Comparison of ENCODE assay signal across 9 mouse cellular contexts in the genomic region with DNA sequence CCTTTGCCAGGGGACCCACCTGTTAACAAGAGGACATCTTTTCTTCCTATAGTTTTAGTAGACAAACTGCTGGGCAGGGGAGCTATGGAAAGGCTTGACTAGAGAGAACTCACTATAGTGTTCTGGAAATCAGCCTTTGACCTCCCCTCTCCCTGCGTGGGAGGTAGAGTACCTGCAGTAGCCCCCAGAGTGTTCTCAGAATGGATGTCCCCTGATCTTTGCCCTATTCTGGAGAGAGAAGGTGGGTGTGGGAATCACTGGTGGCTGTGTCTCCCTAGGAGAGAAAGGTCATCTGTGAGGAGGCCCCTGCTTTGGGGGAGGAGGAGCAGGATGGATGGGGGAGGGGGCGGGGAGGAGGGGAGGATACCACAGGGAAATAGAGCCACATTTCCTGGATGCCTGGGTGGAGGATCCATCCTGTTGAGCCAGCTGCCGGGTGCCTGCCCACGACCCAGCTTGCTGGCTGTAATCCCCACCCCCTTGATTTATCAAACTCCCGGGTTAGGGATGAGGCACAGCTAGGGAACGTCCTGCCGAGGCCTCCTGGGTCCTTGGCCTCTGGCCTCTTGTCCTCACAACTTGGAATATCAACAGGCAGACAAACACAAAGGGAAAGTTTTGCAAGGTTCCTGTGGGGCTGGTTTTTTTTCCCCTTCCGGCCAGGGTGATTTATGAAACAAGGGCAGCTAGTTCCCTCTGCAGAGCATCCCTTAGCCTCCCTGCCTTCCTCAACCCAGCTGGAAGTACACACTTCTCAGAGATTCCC. TPM values are rescaled to one million over a fixed set of nuclear protein-coding genes. Genes with fewer than 3 reads are reported as not detected.
DNase-seq lines count a peak whose midpoint lies in the region; ATAC-seq and TF ChIP-seq lines count a peak whose summit lies in the region.
"Had no signal": no experiment of that assay in that cellular context is flagged by ENCODE, and none has a peak within 500 bp of the region (broad histone marks: within the 10 kb centered on the region; RNA-seq: fewer than 3 reads in every experiment).

No protein-coding gene starts in this region.

- no peaks in the 10 kb centered on the region for H3K27me3 ChIP-seq in hindbrain, embryonic 10.5 days (ENCODE audit: insufficient read depth, poor library complexity, severe bottlenecking)
- no peaks in the 10 kb centered on the region for H3K27me3 ChIP-seq in hindbrain, embryonic 11.5 days (ENCODE audit: control insufficient read depth, insufficient read depth, low read length)
- no peaks in the 10 kb centered on the region for H3K27me3 ChIP-seq in heart, embryonic 11.5 days (ENCODE audit: control insufficient read depth, insufficient read depth, low read length)
- H3K27me3 ChIP-seq in kidney, postnatal 0 days (ENCODE audit: insufficient read depth, low read length), result no peaks in the 10 kb centered on the region
- H3K27me3 ChIP-seq: embryonic facial prominence, embryonic 12.5 days had no signal

- no peak for DNase-seq in hindbrain, embryonic 10.5 days (ENCODE audit: low spot score)
- DNase-seq in hindbrain, embryonic 11.5 days (ENCODE audit: low spot score), result no peak
- DNase-seq in kidney, postnatal 0 days (ENCODE audit: low spot score), result peak; percentile 86
- peak; percentile 57 for DNase-seq in lung, postnatal 25 days (ENCODE audit: low spot score)
- no peak for DNase-seq in left cerebral cortex, adult 11 months (ENCODE audit: low spot score)
- no peak for DNase-seq in spleen, postnatal 36 days (ENCODE audit: low spot score in 2 of 2)

- 5% methylated on average over 8 of the region's 8 CpGs for WGBS in hindbrain, embryonic 10.5 days
- WGBS in hindbrain, embryonic 11.5 days, result 5% methylated on average over 7 of the region's 8 CpGs
- 9% methylated on average over 8 of the region's 8 CpGs for WGBS in heart, embryonic 11.5 days (ENCODE audit: insufficient replicate concordance)
- WGBS in kidney, postnatal 0 days, result 5% methylated on average over 8 of the region's 8 CpGs

- no peak overlapping the region for H3K9ac ChIP-seq in hindbrain, embryonic 11.5 days (ENCODE audit: low read depth, low read length)
- peak overlapping the region; percentile 64 for H3K9ac ChIP-seq in heart, embryonic 11.5 days (ENCODE audit: low read depth, low read length)
- H3K9ac ChIP-seq in kidney, postnatal 0 days (ENCODE audit: low read depth, low read length), result 0 out of 2 replicates have a peak overlapping the region, but pooled peaks have one; percentile 13
- H3K9ac ChIP-seq: embryonic facial prominence, embryonic 12.5 days had no signal

- peaks cover 22% of the 10 kb centered on the region for H3K4me1 ChIP-seq in hindbrain, embryonic 10.5 days (replicated peaks)
- peaks cover 6% of the 10 kb centered on the region; the same call in 1 of the 2 replicates for H3K4me1 ChIP-seq in hindbrain, embryonic 11.5 days (replicated peaks; ENCODE audit: control insufficient read depth, insufficient read depth, low read length)
- H3K4me1 ChIP-seq in heart, embryonic 11.5 days (ENCODE audit: control insufficient read depth, insufficient read depth, low read length), result peaks cover 11% of the 10 kb centered on the region; the same call in 1 of the 2 replicates
- H3K4me1 ChIP-seq in kidney, postnatal 0 days (replicated peaks; ENCODE audit: insufficient read depth, low read length), result peaks cover 13% of the 10 kb centered on the region; the same call in 1 of the 2 replicates

- no peak for ATAC-seq in hindbrain, embryonic 11.5 days (ENCODE audit: low FRiP score)
- no peak; the same call in 1 of the 2 replicates for ATAC-seq in heart, embryonic 11.5 days (replicated peaks; ENCODE audit: insufficient number of reproducible peaks, low FRiP score, low TSS enrichment)
- peak; percentile 42 for ATAC-seq in kidney, postnatal 0 days (replicated peaks; ENCODE audit: low FRiP score, low read depth)
- no peak for ATAC-seq in inflammation-experienced regulatory T-cells, adult 6 months

- H3K4me3 ChIP-seq in hindbrain, embryonic 10.5 days, result no peak overlapping the region
- H3K4me3 ChIP-seq in hindbrain, embryonic 11.5 days (ENCODE audit: low read depth, low read length), result no peak overlapping the region
- peak overlapping the region; percentile 45 for H3K4me3 ChIP-seq in heart, embryonic 11.5 days (ENCODE audit: low read depth, low read length)
- 0 out of 2 replicates have a peak overlapping the region, but pooled peaks have one; percentile 4 for H3K4me3 ChIP-seq in kidney, postnatal 0 days (replicated peaks; ENCODE audit: low read depth, low read length)
- H3K4me3 ChIP-seq: embryonic facial prominence, embryonic 12.5 days had no signal

- H3K4me2 ChIP-seq in hindbrain, embryonic 11.5 days (replicated peaks; ENCODE audit: low read depth, low read length), result no peak overlapping the region
- peak overlapping the region; percentile 61 for H3K4me2 ChIP-seq in heart, embryonic 11.5 days
- peak overlapping the region; percentile 30 for H3K4me2 ChIP-seq in kidney, postnatal 0 days (ENCODE audit: low read length)

- H3K36me3 ChIP-seq in hindbrain, embryonic 10.5 days, result peaks cover 48% of the 10 kb centered on the region
- peaks cover 9% of the 10 kb centered on the region for H3K36me3 ChIP-seq in hindbrain, embryonic 11.5 days (ENCODE audit: control insufficient read depth, insufficient read depth, low read length)
- H3K36me3 ChIP-seq in heart, embryonic 11.5 days (ENCODE audit: control insufficient read depth, insufficient read depth, low read length), result peaks cover 8% of the 10 kb centered on the region
- H3K36me3 ChIP-seq in kidney, postnatal 0 days (ENCODE audit: insufficient read depth, low read length), result peaks cover 15% of the 10 kb centered on the region

- H3K9me3 ChIP-seq in hindbrain, embryonic 10.5 days, result no peaks in the 10 kb centered on the region
- no peaks in the 10 kb centered on the region for H3K9me3 ChIP-seq in hindbrain, embryonic 11.5 days (ENCODE audit: control insufficient read depth, low read length)
- no peaks in the 10 kb centered on the region for H3K9me3 ChIP-seq in heart, embryonic 11.5 days (replicated peaks; ENCODE audit: control insufficient read depth, low read length)
- no peaks in the 10 kb centered on the region for H3K9me3 ChIP-seq in kidney, postnatal 0 days (replicated peaks; ENCODE audit: low read length)
- H3K9me3 ChIP-seq: embryonic facial prominence, embryonic 12.5 days had no signal

- TF ChIP-seq CTCF in kidney, postnatal 0 days (IDR thresholded peaks at IDR 0.05; ENCODE audit: low read depth), result no peak

- H3K27ac ChIP-seq in hindbrain, embryonic 10.5 days, result 0 out of 2 replicates have a peak overlapping the region, but pooled peaks have one; percentile 35
- H3K27ac ChIP-seq in hindbrain, embryonic 11.5 days (ENCODE audit: low read depth, low read length), result no peak overlapping the region
- peak overlapping the region; percentile 70 for H3K27ac ChIP-seq in heart, embryonic 11.5 days (ENCODE audit: low read depth, low read length)
- H3K27ac ChIP-seq in kidney, postnatal 0 days, result peak overlapping the region; percentile 85
- H3K27ac ChIP-seq: embryonic facial prominence, embryonic 12.5 days had no signal

RNA-seq across cellular contexts. Expression of gene Gpr182, which starts 2.5 kb away (rescaled TPM):
- polyA plus RNA-seq in hindbrain, embryonic 10.5 days (2016; fragmentation: Nextera tagmentation; extraction: Ambion mirVana), result 0.43 and 0.52 TPM in 2 replicates
- 0.25 and 0.63 TPM in 2 replicates for polyA plus RNA-seq in hindbrain, embryonic 11.5 days (2014; fragmentation: Nextera tagmentation; extraction: Ambion mirVana)
- polyA plus RNA-seq in heart, embryonic 11.5 days (2014; fragmentation: Nextera tagmentation; extraction: Ambion mirVana), result 9.1 and 9.2 TPM in 2 replicates
- polyA plus RNA-seq in kidney, postnatal 0 days (2015; fragmentation: Nextera tagmentation; extraction: Ambion mirVana), result 8.3 and 8.9 TPM in 2 replicates
- polyA plus RNA-seq in inflammation-experienced regulatory T-cells, adult 6 months (2017; shearing (Covaris generic)), result under 1 TPM; 0.14 to 0.44 (median 0.37) TPM

RNA-seq across cellular contexts. Expression of gene Zbtb39, which starts 9.7 kb away (rescaled TPM):
- polyA plus RNA-seq in hindbrain, embryonic 10.5 days (2016; fragmentation: Nextera tagmentation; extraction: Ambion mirVana), result 4.4 and 4.7 TPM in 2 replicates
- polyA plus RNA-seq in hindbrain, embryonic 11.5 days (2014; fragmentation: Nextera tagmentation; extraction: Ambion mirVana), result 7.2 and 9.3 TPM in 2 replicates
- polyA plus RNA-seq in heart, embryonic 11.5 days (2014; fragmentation: Nextera tagmentation; extraction: Ambion mirVana), result 3.1 and 4.2 TPM in 2 replicates
- polyA plus RNA-seq in kidney, postnatal 0 days (2015; fragmentation: Nextera tagmentation; extraction: Ambion mirVana), result 2.8 and 3.0 TPM in 2 replicates
- under 1 TPM; 0.31 to 0.95 (median 0.64) TPM for polyA plus RNA-seq in inflammation-experienced regulatory T-cells, adult 6 months (2017; shearing (Covaris generic))

RNA-seq across cellular contexts. Expression of gene Rdh1, which starts 10.5 kb away (rescaled TPM):
- polyA plus RNA-seq in hindbrain, embryonic 10.5 days (2016; fragmentation: Nextera tagmentation; extraction: Ambion mirVana), result not detected in 2 replicates
- polyA plus RNA-seq in hindbrain, embryonic 11.5 days (2014; fragmentation: Nextera tagmentation; extraction: Ambion mirVana), result 0.05 TPM in 1 of 2 replicates, not detected in the other
- polyA plus RNA-seq in heart, embryonic 11.5 days (2014; fragmentation: Nextera tagmentation; extraction: Ambion mirVana), result 0.10 TPM in 1 of 2 replicates, not detected in the other
- polyA plus RNA-seq in kidney, postnatal 0 days (2015; fragmentation: Nextera tagmentation; extraction: Ambion mirVana), result 0.21 and 0.28 TPM in 2 replicates
- polyA plus RNA-seq in inflammation-experienced regulatory T-cells, adult 6 months (2017; shearing (Covaris generic)), result under 1 TPM in 2 of 3 experiments, not detected in 1; 0.28 TPM
- polyA plus RNA-seq: embryonic facial prominence, embryonic 12.5 days had no signal

RNA-seq across cellular contexts. Expression of gene Rdh16f1, which starts 10.6 kb away (rescaled TPM):
- 0.11 TPM in 1 of 2 replicates, not detected in the other for polyA plus RNA-seq in hindbrain, embryonic 10.5 days (2016; fragmentation: Nextera tagmentation; extraction: Ambion mirVana)
- not detected in 2 replicates for polyA plus RNA-seq in hindbrain, embryonic 11.5 days (2014; fragmentation: Nextera tagmentation; extraction: Ambion mirVana)
- 0.10 TPM in 1 of 2 replicates, not detected in the other for polyA plus RNA-seq in heart, embryonic 11.5 days (2014; fragmentation: Nextera tagmentation; extraction: Ambion mirVana)
- 0.87 and 0.98 TPM in 2 replicates for polyA plus RNA-seq in kidney, postnatal 0 days (2015; fragmentation: Nextera tagmentation; extraction: Ambion mirVana)
- 1 to 10 TPM in 1 of 3 experiments, under 1 TPM in 1, not detected in 1; 0.36 to 1.1 TPM for polyA plus RNA-seq in inflammation-experienced regulatory T-cells, adult 6 months (2017; shearing (Covaris generic))
- polyA plus RNA-seq: embryonic facial prominence, embryonic 12.5 days had no signal

RNA-seq across cellular contexts. Expression of gene Tac2, which starts 24.8 kb away (rescaled TPM):
- not detected in 2 replicates for polyA plus RNA-seq in hindbrain, embryonic 10.5 days (2016; fragmentation: Nextera tagmentation; extraction: Ambion mirVana)
- polyA plus RNA-seq in hindbrain, embryonic 11.5 days (2014; fragmentation: Nextera tagmentation; extraction: Ambion mirVana), result not detected in 2 replicates
- polyA plus RNA-seq in heart, embryonic 11.5 days (2014; fragmentation: Nextera tagmentation; extraction: Ambion mirVana), result 3.7 and 6.4 TPM in 2 replicates
- 2.5 and 2.6 TPM in 2 replicates for polyA plus RNA-seq in kidney, postnatal 0 days (2015; fragmentation: Nextera tagmentation; extraction: Ambion mirVana)
- not detected for polyA plus RNA-seq in inflammation-experienced regulatory T-cells, adult 6 months (2017; shearing (Covaris generic))

Comparison
In these comparisons a context has a peak if more than half of its experiments do, and no peak if none do; other contexts are left out.
1. DNase-seq: peak in kidney, postnatal 0 days (single experiment) and lung, postnatal 25 days (single experiment); none in hindbrain, embryonic 10.5 days (single experiment), hindbrain, embryonic 11.5 days (single experiment), left cerebral cortex, adult 11 months (single experiment) and spleen, postnatal 36 days (0 of 2).
2. H3K4me3 ChIP-seq: peak in heart, embryonic 11.5 days (single experiment) and kidney, postnatal 0 days (single experiment); none in hindbrain, embryonic 10.5 days (single experiment) and hindbrain, embryonic 11.5 days (single experiment).